Mouse (Mus musculus) lung, embryonic 14.5 days (tissue): ENCODE results near the gene Hs6st1. TPM values are rescaled to one million over a fixed set of nuclear protein-coding genes. Genes with fewer than 3 reads are reported as not detected.
A peak's percentile ranks its signal among the peaks of the same experiment; 100 is the strongest.

ENCODE experiments used
- ATAC-seq: fragments of 200-750 bp; cut with Nextera tagmentation; 2 replicates; pipeline ENCODE4 v1.8.0; 2017; ENCODE audit warnings: mild to moderate bottlenecking, moderate TSS enrichment, moderate library complexity; ENCODE audit not compliant: insufficient read depth
- DNase-seq: peaks from one replicate; pipeline ENCODE4 v3.0.0-alpha.2; 2015
- H3K27ac ChIP-seq: fragments of 300-500 bp; sonication (generic); 2 replicates; pipeline ENCODE4 v1.5.1; 2014; ENCODE audit warnings: low read depth, mild to moderate bottlenecking, moderate library complexity
- H3K27me3 ChIP-seq: fragments of 300-500 bp; sonication (generic); 2 replicates; pipeline ENCODE4 v1.6.1; 2014; ENCODE audit warnings: low read length, control low read depth; ENCODE audit not compliant: insufficient read depth
- H3K36me3 ChIP-seq: fragments of 300-500 bp; sonication (generic); 2 replicates; pipeline ENCODE4 v1.6.1; 2014; ENCODE audit warnings: control low read depth; ENCODE audit not compliant: insufficient read depth
- H3K4me1 ChIP-seq: fragments of 300-500 bp; sonication (generic); 2 replicates; pipeline ENCODE4 v1.6.1; 2014; ENCODE audit warnings: antibody characterized with exemption, control low read depth; ENCODE audit not compliant: insufficient read depth
- H3K4me2 ChIP-seq: fragments of 300-500 bp; sonication (generic); 2 replicates; pipeline ENCODE4 v1.6.1; 2014; ENCODE audit warnings: mild to moderate bottlenecking
- H3K4me3 ChIP-seq: fragments of 300-500 bp; sonication (generic); 2 replicates; pipeline ENCODE4 v1.5.1; 2014; ENCODE audit warnings: low read depth, low read length
- H3K9ac ChIP-seq: fragments of 300-500 bp; sonication (generic); 2 replicates; pipeline ENCODE4 v1.6.1; 2014
- H3K9me3 ChIP-seq: fragments of 300-500 bp; sonication (generic); 2 replicates; pipeline ENCODE4 v1.6.1; 2016; ENCODE audit warnings: low read depth, low read length, control low read depth
- CTCF ChIP-seq: IDR thresholded peaks from 2 replicates; pipeline ENCODE4 v1.5.1; 2016; ENCODE audit warnings: antibody characterized with exemption, low read depth
- WGBS: fragments of 180-500 bp; shearing (Covaris S2); extraction: QIAGEN DNeasy Blood & Tissue Kit; methylation state at CpG from one replicate; pipeline ENCODE4 v1.1.7; 2014; 5-methylcytosine and 5-hydroxymethylcytosine counted together
- polyA plus RNA-seq: library from polyadenylated mRNA; unstranded; fragments of >200 nt; fragmentation: Nextera tagmentation; extraction: Ambion mirVana; gene quantifications from 2 replicates; pipeline ENCODE4 v1.2.1, GENCODE M21; 2014

Gene Hs6st1
- polyA plus RNA-seq, 1 experiment from 2014 or later, result 16.2 TPM

DNA sequence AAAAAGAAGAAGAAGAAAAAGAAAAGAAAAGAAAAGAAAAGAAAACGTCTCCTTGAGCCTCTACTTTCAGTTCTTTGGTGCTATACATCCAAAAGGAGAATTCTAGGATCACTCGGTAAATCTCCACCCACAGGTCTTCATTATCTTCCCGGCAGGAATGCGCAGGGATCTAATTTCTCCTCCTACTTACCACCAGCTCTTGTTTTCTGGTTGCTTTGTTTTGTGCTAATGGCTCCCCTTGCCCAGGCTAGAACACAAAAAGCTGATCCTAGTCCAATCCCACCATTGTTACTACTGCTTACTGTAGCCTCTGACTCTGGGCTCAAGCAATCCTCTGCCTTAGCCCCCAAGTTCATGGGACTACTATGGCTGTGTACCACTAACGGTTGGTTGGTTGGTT, 16.9 kb downstream of the Hs6st1 start:
- Histone ChIP-seq H3K27ac (no peak overlapping the region), H3K36me3 (peaks cover 31% of the 10 kb centered on the region), H3K9ac (no peak overlapping the region), H3K9me3 (no peaks in the 10 kb centered on the region), H3K4me3 (no peak overlapping the region), H3K4me1 (peaks cover 7% of the 10 kb centered on the region; the same call in 1 of the 2 replicates), H3K4me2 (no peak overlapping the region), H3K27me3 (no peaks in the 10 kb centered on the region)
- DNase-seq, result no peak
- ATAC-seq, result no peak
- TF ChIP-seq CTCF, result no peak
- WGBS, result 90% methylated on average over 5 of the region's 5 CpGs

DNA sequence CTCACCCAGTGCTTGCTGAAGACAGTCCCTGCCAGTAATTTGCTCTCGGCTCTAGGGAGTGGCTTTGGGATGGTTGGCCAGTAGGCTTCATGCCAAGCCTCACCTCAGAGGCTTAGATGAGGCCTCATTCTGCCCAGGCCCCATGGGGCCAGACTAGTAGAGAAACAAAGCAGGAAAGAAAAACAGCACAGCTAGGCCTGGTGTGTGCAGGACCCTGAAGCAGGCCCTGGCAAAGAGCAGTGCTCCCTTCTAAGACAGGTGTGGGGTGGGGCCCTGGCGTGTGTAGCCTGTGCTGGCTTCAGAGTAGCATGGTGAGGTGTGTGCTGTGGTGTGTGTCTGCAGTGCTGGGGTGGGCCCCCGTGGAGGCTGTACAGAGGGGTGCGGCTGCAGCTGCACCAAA, 20.2 kb downstream of the Hs6st1 start:
- WGBS, result 60% methylated on average over 4 of the region's 4 CpGs
- no peak overlapping the region for H3K9ac ChIP-seq
- peak overlapping the region; percentile 25; the same call in 1 of the 2 replicates for H3K27ac ChIP-seq
- H3K4me3 ChIP-seq, result no peak overlapping the region
- H3K36me3 ChIP-seq, result peaks cover 18% of the 10 kb centered on the region; the same call in 1 of the 2 replicates
- DNase-seq, result no peak
- H3K4me2 ChIP-seq, result 0 out of 2 replicates have a peak overlapping the region, but pooled peaks have one; percentile 5
- H3K4me1 ChIP-seq, result peaks cover 9% of the 10 kb centered on the region; the same call in 1 of the 2 replicates
- no peak for TF ChIP-seq CTCF
- H3K9me3 ChIP-seq, result no peaks in the 10 kb centered on the region
- no peaks in the 10 kb centered on the region for H3K27me3 ChIP-seq
- peak; percentile 52; the same call in 1 of the 2 replicates for ATAC-seq

DNA sequence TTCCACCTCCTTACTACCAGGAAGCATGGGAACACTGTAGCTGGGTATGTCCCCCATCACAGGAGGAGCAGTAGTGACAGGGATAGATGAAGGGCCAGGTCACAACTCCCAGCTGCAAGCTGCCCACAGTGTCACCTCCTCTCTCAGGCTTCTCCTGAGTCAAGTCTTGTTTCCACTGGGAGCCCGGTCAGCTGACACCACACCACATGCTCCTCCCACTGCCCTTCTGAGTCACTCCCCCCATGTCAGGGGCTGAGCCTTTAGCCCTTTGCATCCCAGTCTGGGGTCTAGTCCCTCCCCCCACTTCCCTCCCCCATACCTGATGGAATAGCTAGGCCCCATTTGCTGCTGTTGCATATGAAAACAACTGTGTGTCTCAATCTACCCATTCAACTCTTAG, 21.3 kb downstream of the Hs6st1 start:
- DNase-seq, result no peak
- H3K27ac ChIP-seq, result no peak overlapping the region
- no peak overlapping the region for H3K9ac ChIP-seq
- H3K4me2 ChIP-seq, result no peak overlapping the region
- H3K4me3 ChIP-seq, result no peak overlapping the region
- H3K9me3 ChIP-seq, result no peaks in the 10 kb centered on the region
- no peaks in the 10 kb centered on the region for H3K27me3 ChIP-seq
- no peak for TF ChIP-seq CTCF
- WGBS, result 38% methylated on average over 1 of the region's 1 CpGs
- ATAC-seq, result no peak
- peaks cover 21% of the 10 kb centered on the region for H3K36me3 ChIP-seq
- peaks cover 9% of the 10 kb centered on the region; the same call in 1 of the 2 replicates for H3K4me1 ChIP-seq

DNA sequence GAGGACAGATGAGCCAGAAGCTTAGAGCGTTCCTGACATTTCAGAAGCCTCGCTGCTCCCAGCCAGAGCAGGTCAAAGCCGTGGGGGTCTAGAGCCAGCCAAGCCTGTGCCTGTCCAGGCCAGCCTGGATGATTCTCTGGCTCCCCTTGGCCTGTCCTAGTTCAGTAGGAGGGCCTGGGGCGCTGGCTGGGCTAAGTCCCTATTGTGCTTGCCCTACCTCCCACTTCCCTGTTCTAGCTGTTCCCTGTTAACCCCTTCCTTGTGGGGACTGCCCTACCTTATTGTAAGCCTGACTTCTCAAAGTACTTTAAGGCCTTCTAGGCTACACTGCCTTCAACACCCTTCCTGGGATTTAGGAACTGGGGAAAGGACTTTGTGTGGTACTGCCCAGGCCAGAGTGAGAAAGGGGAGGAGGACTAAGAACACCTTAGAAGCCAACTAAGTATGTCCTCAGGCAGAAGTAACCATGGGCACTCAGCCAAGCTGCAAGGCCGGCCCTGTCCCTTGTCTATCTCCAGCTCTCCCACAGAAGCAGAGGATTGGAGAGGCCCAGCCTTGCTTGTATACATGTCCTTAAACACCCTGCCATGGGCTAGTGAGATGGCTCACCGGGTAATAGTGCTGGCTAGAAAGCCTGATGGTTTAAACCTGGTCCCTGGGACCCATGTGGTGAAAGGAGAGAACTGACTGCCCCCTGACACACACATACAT, 22.0 kb downstream of the Hs6st1 start:
- DNase-seq, result peak; percentile 44
- Histone ChIP-seq H3K4me1 (peaks cover 9% of the 10 kb centered on the region; the same call in 1 of the 2 replicates), H3K4me2 (no peak overlapping the region), H3K27ac (peak overlapping the region; percentile 64), H3K4me3 (no peak overlapping the region), H3K27me3 (no peaks in the 10 kb centered on the region), H3K36me3 (peaks cover 24% of the 10 kb centered on the region), H3K9me3 (no peaks in the 10 kb centered on the region), H3K9ac (no peak overlapping the region)
- TF ChIP-seq CTCF, result no peak
- no peak; the same call in 1 of the 2 replicates for ATAC-seq
- WGBS, result 44% methylated on average over 6 of the region's 6 CpGs

DNA sequence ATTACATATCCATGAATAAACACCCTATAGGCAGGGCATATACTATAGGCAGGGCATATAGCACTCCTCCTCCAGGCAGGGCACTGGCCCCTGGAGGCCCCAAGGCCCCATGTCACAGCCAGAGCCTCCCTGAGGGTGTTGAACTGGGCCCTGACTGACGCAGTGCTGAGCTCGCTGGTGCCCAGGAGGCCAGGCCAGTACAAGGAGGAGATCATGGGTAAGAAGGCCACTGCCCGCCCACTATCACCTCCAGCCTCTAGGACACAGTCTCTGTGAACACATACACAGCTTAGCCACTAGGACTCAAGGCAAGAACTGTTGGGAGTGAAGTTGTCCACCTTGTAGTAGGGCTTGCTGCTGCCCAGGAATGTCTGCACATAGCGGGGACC, 22.5 kb downstream of the Hs6st1 start:
- peak overlapping the region; percentile 64; the same call in 1 of the 2 replicates for H3K27ac ChIP-seq
- H3K9me3 ChIP-seq, result no peaks in the 10 kb centered on the region
- WGBS, result 88% methylated on average over 4 of the region's 4 CpGs
- no peak overlapping the region for H3K4me3 ChIP-seq
- ATAC-seq (peak; percentile 28; the same call in 1 of the 2 replicates), DNase-seq (no peak)
- H3K36me3 ChIP-seq, result peaks cover 24% of the 10 kb centered on the region
- TF ChIP-seq CTCF, result no peak
- peaks cover 9% of the 10 kb centered on the region; the same call in 1 of the 2 replicates for H3K4me1 ChIP-seq
- no peaks in the 10 kb centered on the region for H3K27me3 ChIP-seq
- H3K9ac ChIP-seq, result no peak overlapping the region
- no peak overlapping the region for H3K4me2 ChIP-seq

DNA sequence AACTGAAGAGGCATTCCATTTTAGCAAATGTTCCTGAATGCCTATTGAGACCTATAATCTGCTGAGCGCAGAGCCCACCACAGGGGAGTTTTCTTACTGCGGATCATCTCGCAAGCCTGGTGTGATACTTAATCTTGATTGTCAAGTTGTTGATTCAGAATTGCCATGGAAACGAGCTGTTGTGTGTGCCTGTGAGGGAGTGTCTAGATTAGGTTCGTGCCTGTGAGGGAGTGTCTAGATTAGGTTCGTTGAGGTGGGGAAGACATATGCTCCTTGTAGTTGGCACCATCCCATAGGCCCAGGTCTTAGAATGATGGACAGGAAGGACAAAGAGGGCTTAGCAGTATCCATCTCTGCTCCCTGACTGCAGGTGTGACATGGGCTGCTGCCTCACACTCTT, 23.0 kb downstream of the Hs6st1 start:
- DNase-seq (no peak), ATAC-seq (peak; percentile 26)
- H3K9ac ChIP-seq, result no peak overlapping the region
- H3K9me3 ChIP-seq, result no peaks in the 10 kb centered on the region
- no peak overlapping the region for H3K4me2 ChIP-seq
- no peaks in the 10 kb centered on the region for H3K27me3 ChIP-seq
- peaks cover 20% of the 10 kb centered on the region for H3K36me3 ChIP-seq
- H3K27ac ChIP-seq, result no peak overlapping the region
- TF ChIP-seq CTCF, result no peak
- no peak overlapping the region for H3K4me3 ChIP-seq
- H3K4me1 ChIP-seq, result peaks cover 9% of the 10 kb centered on the region; the same call in 1 of the 2 replicates
- 68% methylated on average over 6 of the region's 6 CpGs for WGBS

DNA sequence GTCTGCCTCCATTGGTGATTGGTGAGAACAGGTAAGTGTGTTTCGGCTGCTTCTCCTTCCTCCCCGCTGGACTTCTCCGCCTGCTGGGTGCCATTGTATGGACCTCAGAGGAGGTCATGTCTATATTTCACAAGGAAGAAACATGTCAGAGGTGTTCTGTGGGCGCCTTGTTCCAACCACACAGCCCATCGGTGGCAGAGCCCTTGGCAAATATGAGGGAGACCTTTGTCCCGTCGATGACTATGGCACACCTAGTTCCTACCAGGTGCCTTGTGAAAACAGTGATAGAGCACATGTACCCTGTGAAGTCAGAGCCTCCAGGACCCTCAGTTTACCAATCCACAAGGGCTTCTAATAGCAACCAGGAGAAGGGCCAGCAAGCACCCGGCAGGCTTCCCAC, 25.5 kb downstream of the Hs6st1 start:
- Histone ChIP-seq H3K9me3 (no peaks in the 10 kb centered on the region), H3K4me2 (no peak overlapping the region), H3K4me3 (no peak overlapping the region), H3K27ac (no peak overlapping the region), H3K4me1 (peaks cover 3% of the 10 kb centered on the region; the same call in 1 of the 2 replicates), H3K9ac (no peak overlapping the region), H3K36me3 (peaks cover 12% of the 10 kb centered on the region), H3K27me3 (no peaks in the 10 kb centered on the region)
- WGBS, result 94% methylated on average over 8 of the region's 8 CpGs
- ATAC-seq (no peak), DNase-seq (no peak)
- TF ChIP-seq CTCF, result no peak
